Mouse (Mus musculus): ENCODE measurements around the gene Eprs. TPM values are rescaled to one million over a fixed set of nuclear protein-coding genes. Genes with fewer than 3 reads are reported as not detected.

The Eprs gene
- polyA plus RNA-seq, 1 experiment, result 94.5 TPM

GRCm38 (mm10) chr1:185460096-185460495 lies 97.3 kb downstream of the Eprs start:
- TF ChIP-seq MYOG (IDR thresholded peaks at IDR 0.05; ENCODE audit: control insufficient read depth in 1 of 3, insufficient read depth in 1 of 3, insufficient read length in 2 of 3, low read depth in 2 of 3) (no peak), POLR2A (IDR thresholded peaks at IDR 0.05; ENCODE audit: insufficient read length, low read depth) (no peak), USF1 (IDR thresholded peaks at IDR 0.05; ENCODE audit: low read depth) (no peak), POLR2AphosphoS2 (IDR thresholded peaks at IDR 0.05; ENCODE audit: insufficient read length, low read depth) (no peak), E2F4 (IDR thresholded peaks at IDR 0.05; ENCODE audit: insufficient read depth) (no peak), TCF3 (IDR thresholded peaks at IDR 0.05; ENCODE audit: insufficient read length, low read depth) (no peak), CEBPB (IDR thresholded peaks at IDR 0.05; ENCODE audit: insufficient read depth, poor library complexity, severe bottlenecking) (no peak), REST (IDR thresholded peaks at IDR 0.05; ENCODE audit: insufficient read depth, insufficient read length) (no peak), SRF (IDR thresholded peaks at IDR 0.05; ENCODE audit: control insufficient read depth, insufficient read length, low read depth) (no peak), MYOD1 (IDR thresholded peaks at IDR 0.05; ENCODE audit: control insufficient read depth in 1 of 3, insufficient read length in 2 of 3, low read depth in 2 of 3) (no peak)
- H3K27me3 ChIP-seq (ENCODE audit: control insufficient read depth, insufficient read depth, insufficient read length), result peaks cover 50% of the 10 kb centered on the region
- no peak overlapping the region for H3K4me3 ChIP-seq
- H3K79me2 ChIP-seq (ENCODE audit: control insufficient read depth, insufficient read depth), result no peaks in the 10 kb centered on the region
- no peaks in the 10 kb centered on the region for H3K36me3 ChIP-seq (ENCODE audit: control insufficient read depth, insufficient read depth)
- no peak overlapping the region for H3ac ChIP-seq (ENCODE audit: control insufficient read depth, insufficient read length)
- no peak overlapping the region for H3K4me2 ChIP-seq (ENCODE audit: low read depth)

- Histone ChIP-seq H3K79me2 (ENCODE audit: control insufficient read depth, insufficient read depth) (no peaks in the 10 kb centered on the region), H3K27me3 (ENCODE audit: control insufficient read depth, insufficient read depth, insufficient read length) (peaks cover 45% of the 10 kb centered on the region), H3K4me3 (no peak overlapping the region), H3K4me2 (ENCODE audit: low read depth) (no peak overlapping the region), H3K36me3 (ENCODE audit: control insufficient read depth, insufficient read depth) (no peaks in the 10 kb centered on the region), H3ac (ENCODE audit: control insufficient read depth, insufficient read length) (no peak overlapping the region)
- TF ChIP-seq POLR2AphosphoS2 (IDR thresholded peaks at IDR 0.05; ENCODE audit: insufficient read length, low read depth) (no peak), SRF (IDR thresholded peaks at IDR 0.05; ENCODE audit: control insufficient read depth, insufficient read length, low read depth) (no peak), POLR2A (IDR thresholded peaks at IDR 0.05; ENCODE audit: insufficient read length, low read depth) (no peak), REST (IDR thresholded peaks at IDR 0.05; ENCODE audit: insufficient read depth, insufficient read length) (no peak), CEBPB (IDR thresholded peaks at IDR 0.05; ENCODE audit: insufficient read depth, poor library complexity, severe bottlenecking) (no peak), USF1 (IDR thresholded peaks at IDR 0.05; ENCODE audit: low read depth) (no peak), MYOG (IDR thresholded peaks at IDR 0.05; ENCODE audit: control insufficient read depth in 1 of 3, insufficient read depth in 1 of 3, insufficient read length in 2 of 3, low read depth in 2 of 3) (no peak), TCF3 (IDR thresholded peaks at IDR 0.05; ENCODE audit: insufficient read length, low read depth) (no peak), MAX (IDR thresholded peaks at IDR 0.05; ENCODE audit: low read depth) (no peak)
These were observed 100.0 kb downstream of the Eprs start for GRCm38 (mm10) chr1:185462889-185463288.

DNA sequence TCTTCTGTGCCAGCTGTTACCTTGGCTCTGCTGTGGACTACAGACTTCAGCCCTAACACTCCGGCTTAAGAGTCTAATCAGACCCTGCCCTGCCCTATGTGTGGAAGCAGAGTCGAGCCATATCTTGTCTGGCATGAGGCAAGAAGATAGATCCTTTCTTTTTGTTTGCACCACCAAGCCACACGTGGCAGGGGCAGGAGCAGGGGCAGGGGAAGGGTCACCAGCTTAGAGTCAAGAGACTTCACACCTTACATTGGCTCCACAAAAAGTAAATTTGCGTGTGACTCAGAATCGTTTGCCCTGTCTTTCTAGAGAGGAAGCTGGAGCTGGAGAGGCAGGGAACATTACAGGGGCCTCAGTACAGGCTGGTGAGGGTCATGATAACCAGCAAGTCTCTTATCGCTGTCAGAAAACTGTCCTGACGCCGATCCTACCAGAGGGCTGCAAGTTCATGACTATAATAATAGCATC lies 106.7 kb downstream of the Eprs start:
- Histone ChIP-seq H3ac (ENCODE audit: control insufficient read depth, insufficient read length) (no peak overlapping the region), H3K36me3 (ENCODE audit: control insufficient read depth, insufficient read depth) (no peaks in the 10 kb centered on the region), H3K27me3 (ENCODE audit: control insufficient read depth, insufficient read depth, insufficient read length) (peaks cover 47% of the 10 kb centered on the region), H3K4me3 (no peak overlapping the region), H3K79me2 (ENCODE audit: control insufficient read depth, insufficient read depth) (no peaks in the 10 kb centered on the region), H3K4me2 (ENCODE audit: low read depth) (no peak overlapping the region)
- TF ChIP-seq USF1 (IDR thresholded peaks at IDR 0.05; ENCODE audit: low read depth), result no peak
- no peak for TF ChIP-seq MAX (IDR thresholded peaks at IDR 0.05; ENCODE audit: low read depth)
- TF ChIP-seq SRF (IDR thresholded peaks at IDR 0.05; ENCODE audit: control insufficient read depth, insufficient read length, low read depth), result no peak
- no peak for TF ChIP-seq E2F4 (IDR thresholded peaks at IDR 0.05; ENCODE audit: insufficient read depth)
- no peak for TF ChIP-seq POLR2A (IDR thresholded peaks at IDR 0.05; ENCODE audit: insufficient read length, low read depth)

DNA sequence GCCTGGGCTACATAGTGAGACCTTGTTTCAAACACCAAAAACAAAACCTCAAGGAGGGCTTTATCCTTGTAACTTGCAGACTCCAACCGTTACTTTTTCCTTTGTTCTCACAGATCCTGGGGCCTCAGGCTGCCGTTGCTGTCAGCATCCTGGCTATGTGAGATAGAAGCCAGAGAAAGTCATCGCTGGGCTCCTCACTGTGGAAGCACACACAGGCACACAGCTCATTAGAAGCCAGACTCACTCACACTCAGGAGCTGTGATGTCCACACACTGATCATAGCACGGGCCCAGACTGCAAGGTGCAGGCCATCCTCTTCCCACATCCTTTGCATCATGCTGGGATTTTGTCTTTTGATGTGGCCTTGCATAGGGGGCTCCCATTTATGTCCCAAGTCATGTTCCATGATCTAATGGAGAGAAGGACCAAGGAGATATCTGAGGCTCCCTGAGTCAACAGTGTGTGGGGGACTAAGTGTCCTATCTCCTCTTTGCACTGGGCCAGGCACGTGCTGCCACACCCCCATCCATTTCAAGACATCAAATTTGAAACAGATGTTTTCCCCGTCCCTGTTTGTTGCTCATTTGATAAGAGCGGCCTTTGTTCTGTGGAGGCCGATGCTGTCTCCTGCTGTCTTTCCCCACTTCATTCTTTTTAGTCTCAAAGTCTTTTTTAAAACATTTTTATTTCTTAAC lies 109.3 kb downstream of the Eprs start:
- no peaks in the 10 kb centered on the region for H3K79me2 ChIP-seq (ENCODE audit: control insufficient read depth, insufficient read depth)
- H3K4me3 ChIP-seq, result no peak overlapping the region
- no peak for TF ChIP-seq USF1 (IDR thresholded peaks at IDR 0.05; ENCODE audit: low read depth)
- TF ChIP-seq POLR2A (IDR thresholded peaks at IDR 0.05; ENCODE audit: insufficient read length, low read depth), result no peak
- TF ChIP-seq POLR2AphosphoS2 (IDR thresholded peaks at IDR 0.05; ENCODE audit: insufficient read length, low read depth), result no peak
- TF ChIP-seq TCF12 (IDR thresholded peaks at IDR 0.05; ENCODE audit: insufficient read depth, poor library complexity, severe bottlenecking), result no peak
- no peak for TF ChIP-seq TCF3 (IDR thresholded peaks at IDR 0.05; ENCODE audit: insufficient read length, low read depth)
- no peak for TF ChIP-seq MYOG (IDR thresholded peaks at IDR 0.05; ENCODE audit: control insufficient read depth in 1 of 3, insufficient read depth in 1 of 3, insufficient read length in 2 of 3, low read depth in 2 of 3)
- TF ChIP-seq CEBPB (IDR thresholded peaks at IDR 0.05; ENCODE audit: insufficient read depth, poor library complexity, severe bottlenecking), result no peak
- TF ChIP-seq E2F4 (IDR thresholded peaks at IDR 0.05; ENCODE audit: insufficient read depth), result no peak
- no peak for TF ChIP-seq MYOD1 (IDR thresholded peaks at IDR 0.05; ENCODE audit: control insufficient read depth in 1 of 3, insufficient read length in 2 of 3, low read depth in 2 of 3)
- TF ChIP-seq MAX (IDR thresholded peaks at IDR 0.05; ENCODE audit: low read depth), result no peak
- no peak for TF ChIP-seq SRF (IDR thresholded peaks at IDR 0.05; ENCODE audit: control insufficient read depth, insufficient read length, low read depth)
- no peak for TF ChIP-seq REST (IDR thresholded peaks at IDR 0.05; ENCODE audit: insufficient read depth, insufficient read length)
- peaks cover 30% of the 10 kb centered on the region for H3K27me3 ChIP-seq (ENCODE audit: control insufficient read depth, insufficient read depth, insufficient read length)
- no peak overlapping the region for H3ac ChIP-seq (ENCODE audit: control insufficient read depth, insufficient read length)
- no peaks in the 10 kb centered on the region for H3K36me3 ChIP-seq (ENCODE audit: control insufficient read depth, insufficient read depth)
- no peak overlapping the region for H3K4me2 ChIP-seq (ENCODE audit: low read depth)

GRCm38 (mm10) chr1:185472730-185473129 lies 109.9 kb downstream of the Eprs start:
- Histone ChIP-seq H3ac (ENCODE audit: control insufficient read depth, insufficient read length) (no peak overlapping the region), H3K4me3 (no peak overlapping the region), H3K79me2 (ENCODE audit: control insufficient read depth, insufficient read depth) (no peaks in the 10 kb centered on the region), H3K27me3 (ENCODE audit: control insufficient read depth, insufficient read depth, insufficient read length) (peaks cover 27% of the 10 kb centered on the region), H3K36me3 (ENCODE audit: control insufficient read depth, insufficient read depth) (no peaks in the 10 kb centered on the region), H3K4me2 (ENCODE audit: low read depth) (no peak overlapping the region)
- TF ChIP-seq MYOD1 (IDR thresholded peaks at IDR 0.05; ENCODE audit: control insufficient read depth in 1 of 3, insufficient read length in 2 of 3, low read depth in 2 of 3) (no peak), USF1 (IDR thresholded peaks at IDR 0.05; ENCODE audit: low read depth) (no peak), POLR2A (IDR thresholded peaks at IDR 0.05; ENCODE audit: insufficient read length, low read depth) (no peak), MAX (IDR thresholded peaks at IDR 0.05; ENCODE audit: low read depth) (no peak), REST (IDR thresholded peaks at IDR 0.05; ENCODE audit: insufficient read depth, insufficient read length) (no peak), TCF12 (IDR thresholded peaks at IDR 0.05; ENCODE audit: insufficient read depth, poor library complexity, severe bottlenecking) (no peak), POLR2AphosphoS2 (IDR thresholded peaks at IDR 0.05; ENCODE audit: insufficient read length, low read depth) (no peak), CEBPB (IDR thresholded peaks at IDR 0.05; ENCODE audit: insufficient read depth, poor library complexity, severe bottlenecking) (no peak), SRF (IDR thresholded peaks at IDR 0.05; ENCODE audit: control insufficient read depth, insufficient read length, low read depth) (no peak), E2F4 (IDR thresholded peaks at IDR 0.05; ENCODE audit: insufficient read depth) (no peak), TCF3 (IDR thresholded peaks at IDR 0.05; ENCODE audit: insufficient read length, low read depth) (no peak), MYOG (IDR thresholded peaks at IDR 0.05; ENCODE audit: control insufficient read depth in 1 of 3, insufficient read depth in 1 of 3, insufficient read length in 2 of 3, low read depth in 2 of 3) (no peak)

All from myocyte (in vitro differentiated cells).